Mouse (Mus musculus) MEL (cell line): ENCODE results near the gene Spata45.

ENCODE experiments used
- HCFC1 ChIP-seq: IDR thresholded peaks from 2 replicates; pipeline ENCODE4 v1.6.1; 2012; ENCODE audit warnings: low read depth, mild to moderate bottlenecking, inconsistent platforms, low read length, improper control_type of control experiment, moderate library complexity
- JUND ChIP-seq: IDR thresholded peaks from 2 replicates; pipeline ENCODE4 v1.6.1; 2011; ENCODE audit warnings: low read depth, mild to moderate bottlenecking, improper control_type of control experiment, low read length

DNA sequence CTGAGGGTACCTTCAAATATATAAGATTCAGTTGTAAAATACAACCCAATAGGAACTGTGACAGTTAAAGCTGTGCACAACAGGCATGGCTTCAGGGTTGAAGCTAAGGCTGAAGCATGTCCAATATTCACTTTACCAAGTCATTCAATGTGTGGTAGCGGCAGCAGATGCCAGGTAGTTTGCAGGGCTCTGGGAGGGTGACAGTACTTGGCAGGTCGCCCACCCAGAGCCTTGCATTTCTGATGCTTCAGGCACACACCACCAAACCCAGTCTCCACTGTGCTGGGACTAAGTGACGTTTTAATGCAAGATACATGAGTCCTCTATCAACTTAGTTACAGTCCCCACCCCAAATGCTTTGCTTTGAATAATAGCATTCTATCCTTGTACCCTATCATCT lies 35.8 kb upstream of the Spata45 start:
- TF ChIP-seq HCFC1 (no peak), JUND (no peak)
